Mouse (Mus musculus): Measurements from ENCODE around the gene I0C0044D17Rik. TPM values are rescaled to one million over a fixed set of nuclear protein-coding genes. Genes with fewer than 3 reads are reported as not detected.

I0C0044D17Rik gene
- polyA plus RNA-seq, 1 experiment: not detected

- H3K4me3 ChIP-seq (ENCODE audit: insufficient read depth, poor library complexity, severe bottlenecking): no peak overlapping the region
- no peaks in the 10 kb centered on the region for H3K79me2 ChIP-seq (ENCODE audit: control insufficient read depth, insufficient read depth)
- TF ChIP-seq USF1 (IDR thresholded peaks at IDR 0.05; ENCODE audit: low read depth) (no peak), FOSL1 (IDR thresholded peaks at IDR 0.05; ENCODE audit: insufficient read depth, low read length, poor library complexity, severe bottlenecking) (no peak), MAX (IDR thresholded peaks at IDR 0.05) (no peak), MYOG (IDR thresholded peaks at IDR 0.05; ENCODE audit: control insufficient read depth, extremely low read depth, insufficient read length) (no peak), CTCF (IDR thresholded peaks at IDR 0.05; ENCODE audit: control insufficient read depth, insufficient read depth, insufficient read length) (no peak)
- H3K79me3 ChIP-seq (ENCODE audit: low read depth): no peaks in the 10 kb centered on the region
- no peaks in the 10 kb centered on the region for H3K27me3 ChIP-seq (ENCODE audit: control insufficient read depth, insufficient read depth, insufficient read length)
- H3ac ChIP-seq (ENCODE audit: control insufficient read depth, insufficient read length, low read depth): no peak overlapping the region
- H3K36me3 ChIP-seq (ENCODE audit: control insufficient read depth, insufficient read depth): no peaks in the 10 kb centered on the region
Observed at GRCm38 (mm10) chr4:98773785-98774184, 49.9 kb downstream of the I0C0044D17Rik start.

Other genes starting within 250 kb of the I0C0044D17Rik start
- not detected for gene L1td1, start 97.1 kb downstream of the I0C0044D17Rik start, polyA plus RNA-seq (2012; fragmentation: generic; extraction: Trizol)
- not detected for gene Kank4, start 6.3 kb downstream of the I0C0044D17Rik start, polyA plus RNA-seq (2012; fragmentation: generic; extraction: Trizol)
- gene Usp1, start 100.0 kb upstream of the I0C0044D17Rik start, polyA plus RNA-seq (2012; fragmentation: generic; extraction: Trizol): 28.6 TPM
- 0.05 TPM for gene Angptl3, start 207.1 kb upstream of the I0C0044D17Rik start, polyA plus RNA-seq (2012; fragmentation: generic; extraction: Trizol)

Data from C2C12 (cell line).